Mouse (Mus musculus) mouse trophoblast stem cell (cell line): ENCODE data around the gene Il10rb.
"Not testable (repeated sequence)": the region's sequence is repeated elsewhere in the genome, so short reads cannot be mapped to it uniquely, and the experiment has no call there.

Experiments used
- in situ Hi-C, 2 experiments: fragments of 300-500 bp; cut with MseI, MboI; formaldehyde crosslinking; loops; 2 replicates in 1 of 2; 3 replicates in 1 of 2; pipeline ENCODE4 v1.15.1; 2025

Il10rb gene

GRCm38 (mm10) chr16:91416357-91416756 lies 10.4 kb downstream of the Il10rb start:
- in situ Hi-C loops = no loop called here

GRCm38 (mm10) chr16:91416938-91417337 lies 11.0 kb downstream of the Il10rb start:
- in situ Hi-C loops = no loop called here

GRCm38 (mm10) chr16:91418531-91418930 lies 12.6 kb downstream of the Il10rb start:
- in situ Hi-C loops = no loop called here

GRCm38 (mm10) chr16:91425816-91426215 lies 19.9 kb downstream of the Il10rb start:
- in situ Hi-C loops = no loop called here

GRCm38 (mm10) chr16:91426586-91426985 lies 20.6 kb downstream of the Il10rb start:
- in situ Hi-C loops = no loop called here

GRCm38 (mm10) chr16:91427461-91427860 lies 21.5 kb downstream of the Il10rb start:
- in situ Hi-C loops = no loop called here

GRCm38 (mm10) chr16:91428259-91428865 lies 22.4 kb downstream of the Il10rb start:
- in situ Hi-C loops = no loop called here

GRCm38 (mm10) chr16:91432720-91433328 lies 26.9 kb downstream of the Il10rb start:
- in situ Hi-C loops = no loop called here

GRCm38 (mm10) chr16:91433329-91433933 lies 27.5 kb downstream of the Il10rb start:
- in situ Hi-C loops = no loop called here

- in situ Hi-C loops = no loop called here
Observed at GRCm38 (mm10) chr16:91434119-91434518, 28.2 kb downstream of the Il10rb start.

- in situ Hi-C loops = no loop called here
Observed at GRCm38 (mm10) chr16:91438081-91438480, 32.1 kb downstream of the Il10rb start.

GRCm38 (mm10) chr16:91438599-91438998 lies 32.6 kb downstream of the Il10rb start:
- in situ Hi-C loops = not testable (repeated sequence)

GRCm38 (mm10) chr16:91441366-91441765 lies 35.4 kb downstream of the Il10rb start:
- in situ Hi-C loops = no loop called here

- in situ Hi-C loops = no loop called here
Observed at GRCm38 (mm10) chr16:91441811-91442240, 35.9 kb downstream of the Il10rb start.

- in situ Hi-C loops = no loop called here
Observed at GRCm38 (mm10) chr16:91442446-91442845, 36.5 kb downstream of the Il10rb start.

GRCm38 (mm10) chr16:91443211-91443611 lies 37.2 kb downstream of the Il10rb start:
- in situ Hi-C loops = no loop called here

GRCm38 (mm10) chr16:91444847-91445246 lies 38.9 kb downstream of the Il10rb start:
- in situ Hi-C loops = no loop called here

GRCm38 (mm10) chr16:91445566-91445965 lies 39.6 kb downstream of the Il10rb start:
- in situ Hi-C loops = no loop called here

- in situ Hi-C loops = no loop called here
Observed at GRCm38 (mm10) chr16:91446778-91447511, 41.0 kb downstream of the Il10rb start.

- in situ Hi-C loops = no loop called here
Observed at GRCm38 (mm10) chr16:91447512-91447900, 41.5 kb downstream of the Il10rb start.

- in situ Hi-C loops = no loop called here
Observed at GRCm38 (mm10) chr16:91448088-91448487, 42.1 kb downstream of the Il10rb start.

- in situ Hi-C loops = no loop called here
Observed at GRCm38 (mm10) chr16:91448895-91449294, 42.9 kb downstream of the Il10rb start.
